Mouse (Mus musculus) small intestine, adult 2 months (tissue): ENCODE measurements at regions not wholly inside any gene's neighbourhood (a gene's known extent, or its start where the extent isn't known, plus 50 kb on each side); places are given as distances from the start of the nearest gene placed in this dataset.

Experiments used
- CTCF ChIP-seq: fragments of 200-500 bp; IDR thresholded peaks from 2 replicates; pipeline ENCODE4 v1.5.1; 2012; ENCODE audit warnings: low read depth, mild to moderate bottlenecking, control low read depth, inconsistent platforms, low read length, moderate library complexity, mixed read lengths; ENCODE audit not compliant: insufficient replicate concordance, insufficient read length; ENCODE audit errors: extremely low read depth
- POLR2A ChIP-seq: fragments of 200-500 bp; IDR thresholded peaks from 2 replicates; pipeline ENCODE4 v1.6.1; 2012; ENCODE audit warnings: low read depth, mild to moderate bottlenecking, control low read depth, inconsistent platforms, low read length, moderate library complexity

GRCm38 (mm10) chr12:20230141-20230892 lies 276.0 kb downstream of the Gm21863 start:
- TF ChIP-seq CTCF (no peak), POLR2A (no peak)
